Mouse (Mus musculus) lung, embryonic 14.5 days (tissue): ENCODE measurements around the gene Acox1. TPM values are rescaled to one million over a fixed set of nuclear protein-coding genes. Genes with fewer than 3 reads are reported as not detected.

Experiments used
- ATAC-seq: fragments of 200-750 bp; cut with Nextera tagmentation; 2 replicates; pipeline ENCODE4 v1.8.0; 2017; ENCODE audit warnings: mild to moderate bottlenecking, moderate TSS enrichment, moderate library complexity; ENCODE audit not compliant: insufficient read depth
- DNase-seq: peaks from one replicate; pipeline ENCODE4 v3.0.0-alpha.2; 2015
- H3K27ac ChIP-seq: fragments of 300-500 bp; sonication (generic); 2 replicates; pipeline ENCODE4 v1.5.1; 2014; ENCODE audit warnings: low read depth, mild to moderate bottlenecking, moderate library complexity
- H3K27me3 ChIP-seq: fragments of 300-500 bp; sonication (generic); 2 replicates; pipeline ENCODE4 v1.6.1; 2014; ENCODE audit warnings: low read length, control low read depth; ENCODE audit not compliant: insufficient read depth
- H3K36me3 ChIP-seq: fragments of 300-500 bp; sonication (generic); 2 replicates; pipeline ENCODE4 v1.6.1; 2014; ENCODE audit warnings: control low read depth; ENCODE audit not compliant: insufficient read depth
- H3K4me1 ChIP-seq: fragments of 300-500 bp; sonication (generic); 2 replicates; pipeline ENCODE4 v1.6.1; 2014; ENCODE audit warnings: antibody characterized with exemption, control low read depth; ENCODE audit not compliant: insufficient read depth
- H3K4me2 ChIP-seq: fragments of 300-500 bp; sonication (generic); 2 replicates; pipeline ENCODE4 v1.6.1; 2014; ENCODE audit warnings: mild to moderate bottlenecking
- H3K4me3 ChIP-seq: fragments of 300-500 bp; sonication (generic); 2 replicates; pipeline ENCODE4 v1.5.1; 2014; ENCODE audit warnings: low read depth, low read length
- H3K9ac ChIP-seq: fragments of 300-500 bp; sonication (generic); 2 replicates; pipeline ENCODE4 v1.6.1; 2014
- H3K9me3 ChIP-seq: fragments of 300-500 bp; sonication (generic); 2 replicates; pipeline ENCODE4 v1.6.1; 2016; ENCODE audit warnings: low read depth, low read length, control low read depth
- CTCF ChIP-seq: IDR thresholded peaks from 2 replicates; pipeline ENCODE4 v1.5.1; 2016; ENCODE audit warnings: antibody characterized with exemption, low read depth
- WGBS: fragments of 180-500 bp; shearing (Covaris S2); extraction: QIAGEN DNeasy Blood & Tissue Kit; methylation state at CpG from one replicate; pipeline ENCODE4 v1.1.7; 2014; 5-methylcytosine and 5-hydroxymethylcytosine counted together
- polyA plus RNA-seq: library from polyadenylated mRNA; unstranded; fragments of >200 nt; fragmentation: Nextera tagmentation; extraction: Ambion mirVana; gene quantifications from 2 replicates; pipeline ENCODE4 v1.2.1, GENCODE M21; 2014

Gene Acox1
- polyA plus RNA-seq, 1 experiment from 2014 or later, result 22.1 TPM

GRCm38 (mm10) chr11:116203150-116203549 lies 4.3 kb upstream of the Acox1 start:
- no peak for TF ChIP-seq CTCF
- H3K27ac ChIP-seq, result no peak overlapping the region
- H3K9me3 ChIP-seq, result no peaks in the 10 kb centered on the region
- no peaks in the 10 kb centered on the region for H3K27me3 ChIP-seq
- DNase-seq (no peak), ATAC-seq (no peak)
- H3K36me3 ChIP-seq, result peaks cover 27% of the 10 kb centered on the region
- H3K9ac ChIP-seq, result no peak overlapping the region
- H3K4me3 ChIP-seq, result no peak overlapping the region
- H3K4me1 ChIP-seq, result peaks cover 3% of the 10 kb centered on the region; the same call in 1 of the 2 replicates
- WGBS, result 92% methylated on average over 3 of the region's 3 CpGs
- H3K4me2 ChIP-seq, result no peak overlapping the region

GRCm38 (mm10) chr11:116201151-116201550 lies 2.3 kb upstream of the Acox1 start:
- no peak overlapping the region for H3K9ac ChIP-seq
- H3K4me2 ChIP-seq, result no peak overlapping the region
- ATAC-seq, result no peak
- DNase-seq, result no peak
- H3K4me3 ChIP-seq, result no peak overlapping the region
- H3K27ac ChIP-seq, result no peak overlapping the region
- no peak for TF ChIP-seq CTCF
- peaks cover 15% of the 10 kb centered on the region; the same call in 1 of the 2 replicates for H3K36me3 ChIP-seq
- no peaks in the 10 kb centered on the region for H3K9me3 ChIP-seq
- 87% methylated on average over 2 of the region's 2 CpGs for WGBS
- no peaks in the 10 kb centered on the region for H3K27me3 ChIP-seq
- peaks cover 6% of the 10 kb centered on the region; the same call in 1 of the 2 replicates for H3K4me1 ChIP-seq

- peaks cover 2% of the 10 kb centered on the region; the same call in 1 of the 2 replicates for H3K36me3 ChIP-seq
- WGBS, result 19% methylated on average over 13 of the region's 13 CpGs
- DNase-seq (no peak), ATAC-seq (no peak)
- H3K4me2 ChIP-seq, result peak overlapping the region; percentile 90
- H3K27ac ChIP-seq, result peak overlapping the region; percentile 74; the same call in 1 of the 2 replicates
- H3K9me3 ChIP-seq, result no peaks in the 10 kb centered on the region
- peak overlapping the region; percentile 51 for H3K4me3 ChIP-seq
- H3K4me1 ChIP-seq, result peaks cover 6% of the 10 kb centered on the region; the same call in 1 of the 2 replicates
- no peak for TF ChIP-seq CTCF
- H3K9ac ChIP-seq, result peak overlapping the region; percentile 81
- no peaks in the 10 kb centered on the region for H3K27me3 ChIP-seq
These were observed 713 bp downstream of the Acox1 start for GRCm38 (mm10) chr11:116198132-116198531.

- 89% methylated on average over 6 of the region's 6 CpGs for WGBS
- Histone ChIP-seq H3K4me1 (peaks cover 6% of the 10 kb centered on the region; the same call in 1 of the 2 replicates), H3K27ac (no peak overlapping the region), H3K9ac (peak overlapping the region; percentile 81; the same call in 1 of the 2 replicates), H3K4me3 (0 out of 2 replicates have a peak overlapping the region, but pooled peaks have one; percentile 51), H3K27me3 (no peaks in the 10 kb centered on the region), H3K9me3 (no peaks in the 10 kb centered on the region), H3K4me2 (peak overlapping the region; percentile 90; the same call in 1 of the 2 replicates), H3K36me3 (peaks cover 2% of the 10 kb centered on the region; the same call in 1 of the 2 replicates)
- no peak for TF ChIP-seq CTCF
- ATAC-seq, result no peak
- no peak for DNase-seq
These were observed 1.3 kb downstream of the Acox1 start for GRCm38 (mm10) chr11:116197584-116197906.

- peak overlapping the region; percentile 90; the same call in 1 of the 2 replicates for H3K4me2 ChIP-seq
- H3K9ac ChIP-seq, result no peak overlapping the region; the same call in 1 of the 2 replicates
- ATAC-seq, result no peak
These were observed 1.8 kb downstream of the Acox1 start for GRCm38 (mm10) chr11:116196866-116197583.

GRCm38 (mm10) chr11:116196336-116196735 lies 2.5 kb downstream of the Acox1 start:
- DNase-seq (no peak), ATAC-seq (no peak)
- H3K27ac ChIP-seq, result no peak overlapping the region
- H3K36me3 ChIP-seq, result peaks cover 4% of the 10 kb centered on the region; the same call in 1 of the 2 replicates
- H3K4me1 ChIP-seq, result peaks cover 6% of the 10 kb centered on the region; the same call in 1 of the 2 replicates
- H3K9ac ChIP-seq, result no peak overlapping the region
- WGBS, result 82% methylated on average over 3 of the region's 3 CpGs
- no peak overlapping the region for H3K4me3 ChIP-seq
- no peak for TF ChIP-seq CTCF
- H3K4me2 ChIP-seq, result no peak overlapping the region
- H3K9me3 ChIP-seq, result no peaks in the 10 kb centered on the region
- no peaks in the 10 kb centered on the region for H3K27me3 ChIP-seq

More at GRCm38 (mm10) chr11:116196866-116197583, 1.8 kb downstream of the Acox1 start:
- TF ChIP-seq CTCF, result no peak
- Histone ChIP-seq H3K4me1 (peaks cover 6% of the 10 kb centered on the region; the same call in 1 of the 2 replicates), H3K4me3 (no peak overlapping the region), H3K27ac (no peak overlapping the region), H3K9me3 (no peaks in the 10 kb centered on the region), H3K36me3 (peaks cover 2% of the 10 kb centered on the region; the same call in 1 of the 2 replicates), H3K27me3 (no peaks in the 10 kb centered on the region)
- no peak for DNase-seq
- WGBS, result 93% methylated on average over 18 of the region's 18 CpGs

GRCm38 (mm10) chr11:116195252-116195651 lies 3.6 kb downstream of the Acox1 start:
- Histone ChIP-seq H3K9me3 (no peaks in the 10 kb centered on the region), H3K4me1 (peaks cover 6% of the 10 kb centered on the region; the same call in 1 of the 2 replicates), H3K4me2 (no peak overlapping the region), H3K4me3 (no peak overlapping the region), H3K36me3 (peaks cover 6% of the 10 kb centered on the region; the same call in 1 of the 2 replicates), H3K27me3 (no peaks in the 10 kb centered on the region), H3K27ac (no peak overlapping the region), H3K9ac (no peak overlapping the region)
- peak; percentile 22 for TF ChIP-seq CTCF
- 65% methylated on average over 5 of the region's 5 CpGs for WGBS
- no peak for DNase-seq
- ATAC-seq, result no peak
